Mouse (Mus musculus) olfactory bulb, adult 2 months (tissue): Measurements from ENCODE around the gene Ppl. TPM values are rescaled to one million over a fixed set of nuclear protein-coding genes. Genes with fewer than 3 reads are reported as not detected.

Experiments
- H3K27ac ChIP-seq: fragments of 200-500 bp; 2 replicates; pipeline ENCODE4 v1.5.1; 2012; ENCODE audit warnings: low read depth, low read length; ENCODE audit not compliant: insufficient read depth
- H3K4me1 ChIP-seq: fragments of 200-500 bp; 2 replicates; pipeline ENCODE4 v1.6.1; 2012; ENCODE audit warnings: low read length; ENCODE audit not compliant: control insufficient read depth, insufficient read depth
- H3K4me3 ChIP-seq: fragments of 200-500 bp; 2 replicates; pipeline ENCODE4 v1.5.1; 2012; ENCODE audit warnings: mild to moderate bottlenecking, low read depth, low read length, moderate library complexity; ENCODE audit not compliant: insufficient read depth
- CTCF ChIP-seq: fragments of 200-500 bp; IDR thresholded peaks from 2 replicates; pipeline ENCODE4 v1.5.1; 2012; ENCODE audit warnings: low read depth, mild to moderate bottlenecking, low read length, moderate library complexity; ENCODE audit not compliant: insufficient read depth
- POLR2A ChIP-seq: fragments of 200-500 bp; IDR thresholded peaks from 2 replicates; pipeline ENCODE4 v1.6.1; 2012; ENCODE audit warnings: mild to moderate bottlenecking, low read depth, low read length, moderate library complexity; ENCODE audit not compliant: insufficient read depth
- WGBS: fragments of 180-500 bp; shearing (Covaris S2); methylation state at CpG from one replicate; pipeline ENCODE4 v1.1.7; 2018; 5-methylcytosine and 5-hydroxymethylcytosine counted together
- polyA plus RNA-seq: library from polyadenylated mRNA; stranded (reverse); fragments of >200 nt; gene quantifications from 2 replicates; pipeline ENCODE4 v1.2.4, GENCODE M21; 2012; ENCODE audit warnings: low replicate concordance; ENCODE audit not compliant: missing spikeins, insufficient read depth, insufficient read length

The Ppl gene
- polyA plus RNA-seq, 1 experiment: not detected

DNA sequence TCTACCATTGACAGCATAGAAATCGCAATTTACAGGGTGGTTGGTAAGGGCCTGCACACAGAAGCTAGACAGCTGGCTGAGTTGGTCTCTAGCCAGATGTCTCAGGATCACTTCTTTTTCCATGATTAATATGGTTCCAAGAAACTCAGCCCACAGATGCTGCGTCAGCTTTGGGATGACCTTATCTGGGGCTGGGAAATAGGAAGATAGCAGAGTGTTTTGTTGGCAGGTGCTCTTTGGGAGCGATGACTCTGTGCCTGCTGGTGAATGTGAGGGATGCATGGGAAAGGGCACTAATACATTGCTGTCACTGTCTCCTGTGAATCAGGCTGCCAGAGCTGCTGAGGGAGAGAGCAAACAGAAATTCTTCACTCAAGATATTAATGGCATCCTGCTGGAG, 61.9 kb downstream of the Ppl start:
- TF ChIP-seq POLR2A (no peak), CTCF (no peak)
- 46% methylated on average over 3 of the region's 3 CpGs for WGBS
- H3K4me3 ChIP-seq: no peak overlapping the region
- H3K27ac ChIP-seq: no peak overlapping the region
- no peaks in the 10 kb centered on the region for H3K4me1 ChIP-seq

DNA sequence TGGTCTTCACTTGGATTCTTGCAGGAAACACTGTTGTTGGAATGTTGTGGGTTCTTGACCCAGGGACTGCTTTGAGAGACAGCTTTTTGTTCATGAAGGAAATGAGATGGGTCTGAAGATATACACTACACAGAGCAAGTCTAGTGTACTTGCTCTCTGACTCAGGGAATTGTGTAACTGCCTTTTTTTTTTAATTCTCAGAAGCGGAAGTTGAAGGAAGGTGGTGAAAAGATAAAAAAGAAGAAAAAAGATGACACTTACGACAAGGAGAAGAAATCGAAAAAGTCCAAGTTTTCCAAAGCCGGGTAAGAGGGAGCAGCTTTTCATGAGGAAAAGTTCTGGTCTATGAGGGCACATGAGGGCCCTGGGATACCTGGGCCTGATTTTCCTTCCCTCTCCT, 68.7 kb downstream of the Ppl start:
- H3K27ac ChIP-seq: no peak overlapping the region
- 88% methylated on average over 4 of the region's 4 CpGs for WGBS
- H3K4me3 ChIP-seq: no peak overlapping the region
- no peaks in the 10 kb centered on the region for H3K4me1 ChIP-seq
- TF ChIP-seq POLR2A (no peak), CTCF (no peak)

DNA sequence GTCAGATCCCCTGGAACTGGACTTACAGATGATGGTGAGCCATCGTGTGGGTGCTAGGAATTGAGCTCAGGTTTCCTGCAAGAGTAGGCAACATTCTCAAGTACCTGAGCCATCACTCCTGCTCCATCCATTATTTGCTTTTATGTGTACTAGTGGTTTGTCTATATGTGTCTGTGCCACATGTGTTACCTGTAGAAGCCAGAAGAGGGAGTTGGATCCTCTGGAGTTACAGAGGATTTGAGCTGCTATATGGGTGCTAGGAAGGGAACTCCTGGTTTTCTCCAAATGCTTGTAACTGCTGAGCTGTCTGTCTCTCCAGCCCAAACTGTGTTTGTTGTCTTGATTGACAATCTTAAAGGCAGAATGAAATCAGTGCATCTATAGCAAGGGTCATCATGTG, 74.1 kb downstream of the Ppl start:
- Histone ChIP-seq H3K27ac (no peak overlapping the region), H3K4me1 (no peaks in the 10 kb centered on the region), H3K4me3 (no peak overlapping the region)
- TF ChIP-seq POLR2A (no peak), CTCF (no peak)
- WGBS: 95% methylated on average over 1 of the region's 1 CpGs

DNA sequence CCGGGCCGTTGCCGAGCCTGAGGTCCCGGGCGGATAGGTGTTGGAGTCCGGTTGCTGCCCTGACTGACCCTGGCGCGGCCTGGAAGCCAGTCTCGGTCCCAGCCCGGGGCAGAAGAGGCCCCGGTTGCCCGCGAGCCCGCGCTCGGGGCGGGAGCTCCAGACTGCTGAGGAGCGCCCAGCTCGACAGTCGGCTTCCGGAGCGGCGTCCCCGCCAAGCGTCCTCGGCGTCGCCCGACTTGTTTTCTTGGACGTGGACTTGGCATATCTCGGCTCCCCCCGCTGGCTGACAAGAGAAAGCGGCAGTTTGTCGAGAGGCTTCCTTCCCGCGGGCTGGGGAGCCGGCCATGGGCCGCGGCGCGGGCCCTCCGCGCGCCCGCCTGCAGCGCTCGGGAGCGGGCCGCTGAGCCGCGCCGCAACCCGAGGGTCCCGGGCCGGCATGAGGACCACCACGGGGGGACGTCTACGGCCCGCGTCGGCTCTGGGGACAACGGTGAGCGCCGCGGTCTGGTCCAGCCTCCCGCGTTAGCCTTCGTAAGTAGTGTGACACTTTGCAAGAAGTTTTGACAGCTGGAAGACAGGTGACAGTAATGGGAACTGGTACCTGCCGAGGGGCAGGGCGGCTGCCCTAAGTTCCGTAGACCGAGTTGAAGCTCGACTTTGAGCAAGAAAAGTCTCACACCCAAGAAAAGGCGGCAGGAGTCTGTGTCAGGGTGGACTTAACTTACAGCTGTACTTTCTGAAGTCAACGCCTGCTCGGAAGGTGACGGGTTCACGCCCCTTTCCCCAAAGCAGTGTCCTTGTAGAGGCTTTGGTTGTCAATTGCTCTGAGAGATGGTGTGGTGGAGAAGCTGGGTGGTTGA, 81.7 kb downstream of the Ppl start:
- WGBS: under 1% methylated on average over 77 of the region's 78 CpGs
- H3K4me3 ChIP-seq: peak overlapping the region; percentile 78
- peak overlapping the region; percentile 87 for H3K27ac ChIP-seq
- H3K4me1 ChIP-seq: peaks cover 5% of the 10 kb centered on the region; the same call in 1 of the 2 replicates
- no peak for TF ChIP-seq POLR2A
- no peak for TF ChIP-seq CTCF

DNA sequence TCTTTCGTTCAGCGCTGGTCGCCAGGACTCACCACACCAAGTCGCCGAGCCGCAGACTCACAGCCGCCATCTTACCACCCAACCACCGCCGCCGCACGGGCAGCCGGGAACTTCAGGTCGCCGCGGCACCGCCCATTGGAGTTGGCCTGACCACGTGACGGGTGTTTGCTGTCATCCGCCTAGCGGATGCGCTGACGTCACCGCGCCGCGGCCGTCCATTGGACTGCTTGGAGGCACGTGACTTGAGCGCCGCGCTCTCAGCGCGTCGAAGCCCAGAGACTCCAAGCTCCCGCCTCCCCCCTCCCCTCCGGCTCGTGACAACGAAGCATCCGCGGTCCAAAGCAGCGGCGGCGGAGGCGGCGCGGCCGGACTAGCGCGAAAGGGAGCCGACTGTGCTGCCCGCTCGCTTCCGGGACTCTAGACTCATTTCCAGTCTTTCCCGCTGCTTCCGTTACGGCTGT, 82.4 kb downstream of the Ppl start, which contains the start of the genes Glyr1 and Ubn1:
Gene Glyr1, minus strand, starts transcription at position 90 of the 461 bp plus-strand sequence.
Gene Ubn1, plus strand, starts transcription at position 284 of the 461 bp plus-strand sequence.
- peaks cover 5% of the 10 kb centered on the region; the same call in 1 of the 2 replicates for H3K4me1 ChIP-seq
- TF ChIP-seq POLR2A: peak; percentile 81
- TF ChIP-seq CTCF: no peak
- peak within 1 kb of the TSS; percentile 78 for H3K4me3 ChIP-seq
- under 1% methylated on average over 56 of the region's 56 CpGs for WGBS
- peak within 1 kb of the TSS; percentile 87 for H3K27ac ChIP-seq

DNA sequence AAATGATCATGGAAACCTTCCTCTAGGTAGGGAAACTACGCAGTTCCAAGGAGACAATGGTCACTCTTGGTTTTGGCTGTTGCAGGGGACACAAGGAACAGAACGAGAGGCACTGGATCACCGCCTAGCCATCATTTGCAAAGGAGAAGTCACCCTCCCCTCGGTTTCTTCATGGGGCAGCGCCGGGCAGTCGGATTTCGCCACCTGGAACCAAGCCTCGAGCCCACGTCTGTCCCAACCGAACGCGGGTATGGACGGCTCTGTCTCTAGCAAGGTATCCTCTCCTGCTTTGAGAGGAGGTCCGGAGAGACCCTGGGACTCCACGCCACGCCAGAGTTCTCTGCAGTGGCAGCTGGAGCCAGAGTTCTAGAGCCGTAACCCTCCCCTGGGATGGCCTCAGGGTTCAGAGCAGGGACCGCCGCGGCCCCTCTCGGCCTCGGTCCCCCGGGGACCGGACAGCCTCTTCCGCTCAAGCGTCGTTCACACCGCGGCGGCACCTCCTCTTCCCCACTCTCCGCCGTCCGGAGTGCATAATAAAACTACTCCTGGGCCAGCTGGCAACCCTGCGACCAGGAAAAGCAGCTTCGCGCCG, 82.9 kb downstream of the Ppl start:
- H3K4me1 ChIP-seq: peaks cover 5% of the 10 kb centered on the region; the same call in 1 of the 2 replicates
- H3K4me3 ChIP-seq: peak overlapping the region; percentile 74
- TF ChIP-seq POLR2A (no peak), CTCF (no peak)
- WGBS: under 1% methylated on average over 38 of the region's 38 CpGs
- peak overlapping the region; percentile 59 for H3K27ac ChIP-seq

DNA sequence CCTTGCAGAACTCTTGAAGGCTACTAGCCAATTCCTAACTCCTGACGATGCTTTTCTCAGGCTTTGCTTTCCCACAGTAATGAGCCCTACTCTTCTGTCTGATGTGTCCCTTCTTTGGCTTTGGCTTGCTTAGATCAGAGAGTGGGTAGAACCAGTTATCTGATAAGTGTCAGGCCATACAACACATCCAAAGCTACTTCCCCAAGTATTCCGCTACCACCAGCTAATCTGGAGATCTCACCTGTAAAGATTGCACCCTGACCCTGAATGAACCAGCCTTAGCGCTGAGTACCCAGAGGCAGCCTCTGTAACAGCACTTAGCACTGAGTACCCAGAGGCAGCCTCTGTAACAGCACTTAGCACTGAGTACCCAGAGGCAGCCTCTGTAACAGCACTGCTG, 86.9 kb downstream of the Ppl start:
- H3K4me1 ChIP-seq: no peaks in the 10 kb centered on the region
- 92% methylated on average over 3 of the region's 3 CpGs for WGBS
- no peak overlapping the region for H3K4me3 ChIP-seq
- no peak overlapping the region for H3K27ac ChIP-seq
- TF ChIP-seq CTCF (no peak), POLR2A (no peak)

DNA sequence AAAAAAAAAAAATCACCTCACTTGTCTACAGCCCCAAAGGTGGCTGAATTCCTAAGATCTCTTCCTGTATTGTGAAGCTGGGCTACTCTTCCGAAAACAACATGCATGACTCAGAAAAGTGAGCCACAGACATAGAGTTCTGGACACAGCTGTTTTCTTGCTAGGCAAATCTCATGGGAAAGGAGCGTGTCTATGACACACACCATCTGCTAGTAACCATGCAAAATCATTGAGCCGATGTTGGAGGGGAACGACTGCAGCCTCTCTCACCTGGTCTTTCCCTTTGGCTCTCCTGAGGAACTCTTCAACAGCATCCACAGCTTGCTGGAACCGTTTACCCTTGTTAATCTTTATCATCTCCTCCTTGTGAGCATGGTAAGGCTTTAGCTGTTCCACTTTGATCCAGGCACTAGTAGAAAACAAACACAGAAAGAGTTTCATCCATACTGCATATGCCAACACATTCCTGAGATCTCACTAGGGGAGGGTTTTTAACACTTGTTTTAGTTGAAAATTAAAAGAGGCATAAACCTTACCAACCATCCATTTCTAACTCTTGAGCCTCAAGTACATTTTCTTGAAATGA, 95.5 kb downstream of the Ppl start:
- Histone ChIP-seq H3K27ac (no peak overlapping the region), H3K4me1 (no peaks in the 10 kb centered on the region), H3K4me3 (no peak overlapping the region)
- WGBS: 86% methylated on average over 5 of the region's 5 CpGs
- no peak for TF ChIP-seq CTCF
- no peak for TF ChIP-seq POLR2A

Other genes with a start within 250 kb of the Ppl start
- gene Mgrn1, start 246.2 kb downstream of the Ppl start, polyA plus RNA-seq: 248 TPM in 1 of 2 replicates, not detected in the other
- gene Nudt16l1, start 193.7 kb downstream of the Ppl start, polyA plus RNA-seq: not detected in 2 replicates
- gene Anks3, start 168.2 kb downstream of the Ppl start, polyA plus RNA-seq: not detected in 2 replicates
- gene Sept12, start 134.6 kb downstream of the Ppl start, polyA plus RNA-seq: not detected in 2 replicates
- not detected in 2 replicates for gene Smim22, start 125.1 kb downstream of the Ppl start, polyA plus RNA-seq
- not detected in 2 replicates for gene Rogdi, start 118.9 kb downstream of the Ppl start, polyA plus RNA-seq
- gene Glyr1, start 82.6 kb downstream of the Ppl start, polyA plus RNA-seq: 92.9 and 140 TPM in 2 replicates
- 47.7 and 78.4 TPM in 2 replicates for gene Ubn1, start 82.4 kb downstream of the Ppl start, polyA plus RNA-seq
- gene Sec14l5, start 14.7 kb upstream of the Ppl start, polyA plus RNA-seq: not detected in 2 replicates
- not detected in 2 replicates for gene Nagpa, start 71.6 kb upstream of the Ppl start, polyA plus RNA-seq
- not detected in 2 replicates for gene AU021092, start 89.9 kb upstream of the Ppl start, polyA plus RNA-seq
- gene Alg1, start 101.2 kb upstream of the Ppl start, polyA plus RNA-seq: not detected in 2 replicates
- not detected in 2 replicates for gene Eef2kmt, start 123.6 kb upstream of the Ppl start, polyA plus RNA-seq